Comparison of ENCODE assay signal across 12 mouse cellular contexts in the genomic region with DNA sequence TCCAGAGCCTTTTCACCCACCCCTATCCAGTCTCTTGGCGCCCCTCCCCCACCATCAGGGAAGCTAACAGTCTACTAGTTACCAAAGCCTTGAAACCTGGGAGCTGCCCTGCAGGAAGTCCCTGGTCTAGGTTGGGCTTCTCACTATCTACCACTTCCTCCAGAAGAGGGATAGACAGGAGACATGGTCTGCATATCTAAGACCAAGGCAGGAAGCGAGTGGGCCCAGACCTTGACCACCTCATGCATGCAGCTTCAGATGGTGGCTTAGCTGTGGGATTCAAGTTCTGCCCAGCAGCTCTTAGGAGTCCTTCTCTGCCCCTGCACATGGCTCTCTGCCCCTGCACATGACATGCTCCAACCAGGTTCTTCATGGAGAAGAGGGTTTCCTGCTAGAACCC. TPM values are rescaled to one million over a fixed set of nuclear protein-coding genes. Genes with fewer than 3 reads are reported as not detected.
"Had no signal": no experiment of that assay in that cellular context is flagged by ENCODE, and none has a peak within 500 bp of the region (broad histone marks: within the 10 kb centered on the region; RNA-seq: fewer than 3 reads in every experiment).

No protein-coding gene starts in this region.

- DNase-seq: lung, adult 18-20 months; lung, embryonic 14.5 days; lung, postnatal 10 days; lung, postnatal 4 days; midbrain, embryonic 14.5 days; right cerebral cortex, postnatal 14 days; thymus, adult 2 months; thymus, postnatal 25 days; thymus, postnatal 4 days had no signal

- ATAC-seq: midbrain, embryonic 16.5 days had no signal

RNA-seq across cellular contexts. Expression of gene 1810010D01Rik, which starts 41.0 kb away (rescaled TPM):
- total RNA-seq: megakaryocyte-erythroid progenitor cell, adult 5-6 weeks had no signal

RNA-seq across cellular contexts. Expression of gene Mrgprf, which starts 51.7 kb away (rescaled TPM):
- total RNA-seq: megakaryocyte-erythroid progenitor cell, adult 5-6 weeks; neutrophil, adult 5-6 weeks had no signal
